8 mouse cellular contexts compared by ENCODE assay signal in the genomic region with DNA sequence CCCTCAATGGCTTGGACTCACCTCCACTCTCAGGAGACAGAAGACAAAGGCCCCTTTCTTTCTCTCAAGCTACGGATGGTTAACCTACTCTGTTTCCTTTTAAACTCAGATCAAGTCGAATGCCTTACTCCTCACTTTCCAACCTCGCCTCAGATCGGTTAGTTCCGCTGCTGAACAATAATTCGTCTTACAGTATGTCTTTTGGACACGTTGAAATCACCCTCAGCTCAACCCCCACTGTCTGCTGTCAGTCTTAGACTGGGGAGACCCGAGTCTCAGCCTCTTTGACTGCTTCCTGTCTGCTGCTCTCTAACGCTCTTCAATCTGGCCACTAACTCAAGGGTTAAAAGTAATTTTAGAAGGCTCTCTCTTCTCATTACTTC. TPM values are rescaled to one million over a fixed set of nuclear protein-coding genes. Genes with fewer than 3 reads are reported as not detected.
A peak's percentile ranks its signal among the peaks of the same experiment; 100 is the strongest.
DNase-seq lines count a peak whose midpoint lies in the region; ATAC-seq and TF ChIP-seq lines count a peak whose summit lies in the region.

No protein-coding gene starts in this region.

- no peaks in the 10 kb centered on the region; the same call in 1 of the 2 replicates for H3K4me1 ChIP-seq in lung, embryonic 14.5 days (ENCODE audit: insufficient read depth)
- peaks cover 18% of the 10 kb centered on the region for H3K4me1 ChIP-seq in embryonic facial prominence, embryonic 15.5 days
- H3K4me1 ChIP-seq in intestine, embryonic 14.5 days (replicated peaks; ENCODE audit: control insufficient read depth, insufficient read depth, low read length) = peaks cover 7% of the 10 kb centered on the region

- peak overlapping the region; percentile 92 for H3K4me2 ChIP-seq in lung, embryonic 14.5 days
- H3K4me2 ChIP-seq in embryonic facial prominence, embryonic 15.5 days (replicated peaks) = peak overlapping the region; percentile 98
- H3K4me2 ChIP-seq in intestine, embryonic 14.5 days (ENCODE audit: low read length) = peak overlapping the region; percentile 86
- H3K4me2 ChIP-seq in myocyte (ENCODE audit: low read depth) = peak overlapping the region; percentile 100

- TF ChIP-seq CTCF in lung, embryonic 14.5 days (IDR thresholded peaks at IDR 0.05; ENCODE audit: low read depth) = no peak

- H3K27me3 ChIP-seq in lung, embryonic 14.5 days (ENCODE audit: insufficient read depth, low read length) = peaks cover 44% of the 10 kb centered on the region
- H3K27me3 ChIP-seq in embryonic facial prominence, embryonic 15.5 days = peaks cover 8% of the 10 kb centered on the region
- no peaks in the 10 kb centered on the region for H3K27me3 ChIP-seq in intestine, embryonic 14.5 days (replicated peaks; ENCODE audit: control insufficient read depth, insufficient read depth, low read length)
- H3K27me3 ChIP-seq in myocyte (ENCODE audit: control insufficient read depth, insufficient read depth, insufficient read length) = no peaks in the 10 kb centered on the region

- no peak overlapping the region for H3ac ChIP-seq in myocyte (ENCODE audit: control insufficient read depth, insufficient read length)

- 18% methylated on average over 9 of the region's 9 CpGs for WGBS in lung, embryonic 14.5 days
- 9% methylated on average over 9 of the region's 9 CpGs for WGBS in embryonic facial prominence, embryonic 15.5 days
- WGBS in intestine, embryonic 14.5 days = 21% methylated on average over 9 of the region's 9 CpGs

- ATAC-seq in lung, embryonic 14.5 days (ENCODE audit: insufficient read depth) = no peak
- no peak for ATAC-seq in embryonic facial prominence, embryonic 15.5 days (ENCODE audit: insufficient number of reproducible peaks, low FRiP score, low TSS enrichment, low read depth)
- peak; percentile 3; the same call in 1 of the 2 replicates for ATAC-seq in intestine, embryonic 14.5 days (replicated peaks; ENCODE audit: low FRiP score, low TSS enrichment, low read depth)

- peak overlapping the region; percentile 53 for H3K4me3 ChIP-seq in lung, embryonic 14.5 days (ENCODE audit: low read depth, low read length)
- H3K4me3 ChIP-seq in embryonic facial prominence, embryonic 15.5 days (replicated peaks) = peak overlapping the region; percentile 68
- H3K4me3 ChIP-seq in intestine, embryonic 14.5 days (ENCODE audit: low read depth, low read length) = peak overlapping the region; percentile 59
- H3K4me3 ChIP-seq in myocyte = peak overlapping the region; percentile 37

- no peak overlapping the region for H3K27ac ChIP-seq in lung, embryonic 14.5 days (ENCODE audit: low read depth)
- H3K27ac ChIP-seq in embryonic facial prominence, embryonic 15.5 days (replicated peaks) = 0 out of 2 replicates have a peak overlapping the region, but pooled peaks have one; percentile 48
- H3K27ac ChIP-seq in intestine, embryonic 14.5 days (ENCODE audit: low read depth) = peak overlapping the region; percentile 12

- no peak for TF ChIP-seq POLR2A in myocyte (IDR thresholded peaks at IDR 0.05; ENCODE audit: insufficient read length, low read depth)

- DNase-seq in lung, embryonic 14.5 days = no peak
- DNase-seq in lung, postnatal 25 days (ENCODE audit: low spot score) = no peak
- no peak for DNase-seq in intestine, embryonic 14.5 days (ENCODE audit: low spot score)
- no peak for DNase-seq in urinary bladder, postnatal 25 days (ENCODE audit: low spot score)
- no peak for DNase-seq in thymus, postnatal 4 days
- DNase-seq in frontal cortex, postnatal 14 days (ENCODE audit: low spot score in 2 of 2) = no peak

- no peaks in the 10 kb centered on the region for H3K79me2 ChIP-seq in myocyte (ENCODE audit: control insufficient read depth, insufficient read depth)

- no peaks in the 10 kb centered on the region for H3K9me3 ChIP-seq in lung, embryonic 14.5 days (ENCODE audit: low read depth, low read length)
- no peaks in the 10 kb centered on the region for H3K9me3 ChIP-seq in embryonic facial prominence, embryonic 15.5 days (replicated peaks)
- no peaks in the 10 kb centered on the region for H3K9me3 ChIP-seq in intestine, embryonic 14.5 days (ENCODE audit: control insufficient read depth, low read length)

- H3K9ac ChIP-seq in lung, embryonic 14.5 days = no peak overlapping the region
- H3K9ac ChIP-seq in embryonic facial prominence, embryonic 15.5 days = no peak overlapping the region
- H3K9ac ChIP-seq in intestine, embryonic 14.5 days (ENCODE audit: low read length) = no peak overlapping the region

- H3K36me3 ChIP-seq in lung, embryonic 14.5 days (ENCODE audit: insufficient read depth) = no peaks in the 10 kb centered on the region
- H3K36me3 ChIP-seq in embryonic facial prominence, embryonic 15.5 days = no peaks in the 10 kb centered on the region
- H3K36me3 ChIP-seq in intestine, embryonic 14.5 days (ENCODE audit: control insufficient read depth, insufficient read depth, low read length) = no peaks in the 10 kb centered on the region
- no peaks in the 10 kb centered on the region for H3K36me3 ChIP-seq in myocyte (ENCODE audit: control insufficient read depth, insufficient read depth)

TF ChIP-seq in myocyte, 11 proteins besides CTCF, POLR2A, EP300 and RAD21:
- TF ChIP-seq MYOG (IDR thresholded peaks at IDR 0.05; ENCODE audit: control insufficient read depth in 1 of 3, insufficient read depth in 1 of 3, insufficient read length in 2 of 3, low read depth in 2 of 3) = no peak
- no peak for TF ChIP-seq MYOD1 (IDR thresholded peaks at IDR 0.05; ENCODE audit: control insufficient read depth in 1 of 3, insufficient read length in 2 of 3, low read depth in 2 of 3)
- TF ChIP-seq POLR2AphosphoS2 (IDR thresholded peaks at IDR 0.05; ENCODE audit: insufficient read length, low read depth) = no peak
- TF ChIP-seq E2F4 (IDR thresholded peaks at IDR 0.05; ENCODE audit: insufficient read depth) = no peak
- no peak for TF ChIP-seq TCF12 (IDR thresholded peaks at IDR 0.05; ENCODE audit: insufficient read depth, poor library complexity, severe bottlenecking)
- no peak for TF ChIP-seq MAX (IDR thresholded peaks at IDR 0.05; ENCODE audit: low read depth)
- TF ChIP-seq CEBPB (IDR thresholded peaks at IDR 0.05; ENCODE audit: insufficient read depth, poor library complexity, severe bottlenecking) = no peak
- TF ChIP-seq REST (IDR thresholded peaks at IDR 0.05; ENCODE audit: insufficient read depth, insufficient read length) = no peak
- no peak for TF ChIP-seq USF1 (IDR thresholded peaks at IDR 0.05; ENCODE audit: low read depth)
- TF ChIP-seq SRF (IDR thresholded peaks at IDR 0.05; ENCODE audit: control insufficient read depth, insufficient read length, low read depth) = no peak
- no peak for TF ChIP-seq TCF3 (IDR thresholded peaks at IDR 0.05; ENCODE audit: insufficient read length, low read depth)

RNA-seq across cellular contexts. Expression of a gene that starts 0.5 kb away (rescaled TPM):
- 1.6 and 2.5 TPM in 2 replicates for polyA plus RNA-seq in lung, embryonic 14.5 days (2014; fragmentation: Nextera tagmentation; extraction: Ambion mirVana)
- 4.8 TPM in 2 replicates for polyA plus RNA-seq in embryonic facial prominence, embryonic 15.5 days (2015; fragmentation: Nextera tagmentation; extraction: Ambion mirVana)
- 5.4 and 6.4 TPM in 2 replicates for polyA plus RNA-seq in intestine, embryonic 14.5 days (2014; fragmentation: Nextera tagmentation; extraction: Ambion mirVana)
- 13.3 TPM for polyA plus RNA-seq in myocyte (2012; fragmentation: generic; extraction: Trizol)

RNA-seq across cellular contexts. Expression of a gene that starts 31.9 kb away (rescaled TPM):
- 0.07 and 0.25 TPM in 2 replicates for polyA plus RNA-seq in lung, embryonic 14.5 days (2014; fragmentation: Nextera tagmentation; extraction: Ambion mirVana)
- polyA plus RNA-seq in embryonic facial prominence, embryonic 15.5 days (2015; fragmentation: Nextera tagmentation; extraction: Ambion mirVana) = 4.0 and 4.5 TPM in 2 replicates
- polyA plus RNA-seq in intestine, embryonic 14.5 days (2014; fragmentation: Nextera tagmentation; extraction: Ambion mirVana) = 1.2 and 1.4 TPM in 2 replicates
- polyA plus RNA-seq in myocyte (2012; fragmentation: generic; extraction: Trizol) = 26.0 TPM
